Mouse (Mus musculus) thymus, adult 2 months (tissue): ENCODE data around the gene Fbln1.

Experiments
- CTCF ChIP-seq: fragments of 200-500 bp; IDR thresholded peaks from 2 replicates; pipeline ENCODE4 v1.5.1; 2012; ENCODE audit warnings: mild to moderate bottlenecking, control low read depth, low read length, moderate library complexity, borderline replicate concordance; ENCODE audit not compliant: control insufficient read depth, poor library complexity, insufficient read depth; ENCODE audit errors: extremely low read depth
- POLR2A ChIP-seq: fragments of 200-500 bp; IDR thresholded peaks from 2 replicates; pipeline ENCODE4 v1.6.1; 2012; ENCODE audit warnings: mild to moderate bottlenecking, low read length, control low read depth, moderate library complexity; ENCODE audit not compliant: control insufficient read depth, poor library complexity, insufficient read depth; ENCODE audit errors: extremely low read depth

GRCm38 (mm10) chr15:85232256-85232535 is 26.4 kb downstream of the Fbln1 start:
- TF ChIP-seq CTCF (no peak), POLR2A (no peak)
